Mouse (Mus musculus): ENCODE measurements at regions not wholly inside any gene's neighbourhood (a gene's known extent, or its start where the extent isn't known, plus 50 kb on each side); places are given as distances from the start of the nearest gene placed in this dataset.

DNA sequence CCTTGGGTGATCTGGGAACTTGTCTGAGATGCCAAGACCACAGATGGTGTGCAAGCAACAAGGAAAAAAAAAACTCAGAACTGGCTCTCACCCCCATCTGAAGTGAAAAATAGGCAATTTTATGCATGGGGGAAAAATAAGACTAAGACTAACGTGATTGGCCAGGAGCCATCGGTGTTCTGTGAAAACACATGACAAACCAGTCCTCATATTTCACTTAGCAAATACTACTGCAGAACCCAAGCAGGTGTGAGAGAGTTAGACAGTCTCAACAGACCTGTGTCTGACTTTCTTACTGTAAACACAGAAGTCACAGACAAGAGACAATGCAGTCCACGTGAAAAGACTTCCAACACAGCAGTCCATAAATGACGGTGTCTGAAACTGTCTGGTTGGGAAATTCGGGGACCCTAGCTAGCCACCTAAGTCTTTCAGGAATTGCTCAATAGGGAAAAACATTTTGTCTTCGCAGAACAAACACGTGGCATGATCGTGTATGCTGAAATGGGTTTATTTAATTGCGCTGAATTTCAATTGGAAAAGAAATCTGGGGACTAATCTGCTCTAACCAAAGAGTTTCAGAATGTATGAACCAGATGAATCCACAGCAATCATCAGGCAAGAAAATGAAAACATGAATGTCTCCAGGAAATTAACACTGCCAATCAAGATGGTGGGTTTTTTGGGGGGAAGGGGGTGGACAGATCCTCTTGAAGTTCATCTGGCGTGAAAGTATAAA, 213.1 kb upstream of the Klf14 start:
- TF ChIP-seq POLR2A (IDR thresholded peaks at IDR 0.05; ENCODE audit: low read depth, low read length), result no peak
- TF ChIP-seq CTCF (conservative IDR thresholded peaks at IDR 0.05; ENCODE audit: insufficient read depth, insufficient read length, low read depth, low read length), result no peak

Measured in kidney, adult 2 months (tissue).